ENCODE assay signal across 25 mouse cellular contexts in genomic region chr2:158911191-158911590, GRCm38 (mm10).
"Had no signal": no experiment of that assay in that cellular context is flagged by ENCODE, and none has a peak within 500 bp of the region (broad histone marks: within the 10 kb centered on the region; RNA-seq: fewer than 3 reads in every experiment).

No protein-coding gene starts in this region.

- H3K4me1 ChIP-seq: kidney, embryonic 15.5 days; limb, embryonic 10.5 days; limb, embryonic 13.5 days; liver, embryonic 12.5 days; liver, embryonic 15.5 days; lung, embryonic 15.5 days; megakaryocyte, embryonic 14.5 days; neural tube, embryonic 12.5 days had no signal

- H3K4me2 ChIP-seq: kidney, embryonic 15.5 days; limb, embryonic 13.5 days; liver, embryonic 12.5 days; liver, embryonic 15.5 days; lung, embryonic 15.5 days; midbrain, embryonic 15.5 days; neural tube, embryonic 12.5 days; neural tube, embryonic 15.5 days had no signal

- H3K4me3 ChIP-seq: kidney, embryonic 15.5 days; layer of hippocampus, adult 2 months; limb, embryonic 10.5 days; limb, embryonic 13.5 days; liver, embryonic 12.5 days; liver, embryonic 15.5 days; lung, embryonic 15.5 days; megakaryocyte, embryonic 14.5 days; midbrain, embryonic 10.5 days; midbrain, embryonic 15.5 days; neural tube, embryonic 12.5 days; neural tube, embryonic 15.5 days had no signal

- H3K9me3 ChIP-seq: kidney, embryonic 15.5 days; limb, embryonic 10.5 days; limb, embryonic 13.5 days; liver, embryonic 12.5 days; liver, embryonic 15.5 days; lung, embryonic 15.5 days; midbrain, embryonic 10.5 days; midbrain, embryonic 15.5 days; neural tube, embryonic 12.5 days; neural tube, embryonic 15.5 days had no signal

- H3K27me3 ChIP-seq: liver, embryonic 15.5 days; midbrain, embryonic 15.5 days; neural tube, embryonic 12.5 days had no signal

- H3K27ac ChIP-seq: kidney, embryonic 15.5 days; layer of hippocampus, adult 2 months; limb, embryonic 10.5 days; limb, embryonic 13.5 days; liver, embryonic 12.5 days; liver, embryonic 15.5 days; lung, embryonic 15.5 days; midbrain, embryonic 10.5 days; midbrain, embryonic 15.5 days; neural tube, embryonic 12.5 days; neural tube, embryonic 15.5 days; stomach, postnatal 0 days had no signal

- H3K36me3 ChIP-seq: kidney, embryonic 15.5 days; limb, embryonic 10.5 days; limb, embryonic 13.5 days; liver, embryonic 12.5 days; liver, embryonic 15.5 days; lung, embryonic 15.5 days; midbrain, embryonic 10.5 days; midbrain, embryonic 15.5 days; neural tube, embryonic 12.5 days; neural tube, embryonic 15.5 days had no signal

- ATAC-seq: liver, embryonic 12.5 days; midbrain, embryonic 15.5 days had no signal

- DNase-seq: kidney, adult 11 months; kidney, adult 8-10 months; kidney, postnatal 14 days; liver; lung, adult 18-20 months; lung, postnatal 10 days; lung, postnatal 36 days; right cerebral cortex, adult 18-20 months; right cerebral cortex, postnatal 14 days; right cerebral cortex, postnatal 4 days; thymus, adult 2 months; thymus, postnatal 25 days had no signal

- H3K9ac ChIP-seq: kidney, embryonic 15.5 days; limb, embryonic 13.5 days; liver, embryonic 12.5 days; liver, embryonic 15.5 days; lung, embryonic 15.5 days; midbrain, embryonic 15.5 days; neural tube, embryonic 12.5 days; neural tube, embryonic 15.5 days had no signal
